Mouse (Mus musculus) layer of hippocampus, adult 9-10 months (tissue): Measurements from ENCODE around the gene Arrdc3.
"Not testable (repeated sequence)": the region's sequence is repeated elsewhere in the genome, so short reads cannot be mapped to it uniquely, and the experiment has no call there.

Experiments used
- DNase-seq: peaks from one replicate; pipeline ENCODE4 v3.0.0; 2022; ENCODE audit warnings: low spot score

The Arrdc3 gene

GRCm38 (mm10) chr13:80883190-80883589, at the start of gene Arrdc3:
Arrdc3 (plus strand) TSS chr13:80883384.
- peak; percentile 87 for DNase-seq

- DNase-seq = no peak
Observed at GRCm38 (mm10) chr13:80862215-80862614, 21.0 kb upstream of the Arrdc3 start.

- DNase-seq = no peak
Observed at GRCm38 (mm10) chr13:80864195-80864594, 19.0 kb upstream of the Arrdc3 start.

- DNase-seq = no peak
Observed at GRCm38 (mm10) chr13:80875126-80875525, 8.1 kb upstream of the Arrdc3 start.

- DNase-seq = no peak
Observed at GRCm38 (mm10) chr13:80880756-80881155, 2.4 kb upstream of the Arrdc3 start.

GRCm38 (mm10) chr13:80881722-80882500, 1.3 kb upstream of the Arrdc3 start:
- DNase-seq = peak; percentile 66

- peak; percentile 46 for DNase-seq
Observed at GRCm38 (mm10) chr13:80882716-80883135, 458 bp upstream of the Arrdc3 start.

- DNase-seq = peak; percentile 33
Observed at GRCm38 (mm10) chr13:80883649-80884376, 629 bp downstream of the Arrdc3 start.

GRCm38 (mm10) chr13:80884377-80884983, 1.3 kb downstream of the Arrdc3 start:
- DNase-seq = peak; percentile 71

GRCm38 (mm10) chr13:80885103-80885833, 2.1 kb downstream of the Arrdc3 start:
- peak; percentile 86 for DNase-seq

GRCm38 (mm10) chr13:80885834-80886663, 2.9 kb downstream of the Arrdc3 start:
- DNase-seq = peak; percentile 87

- DNase-seq = no peak
Observed at GRCm38 (mm10) chr13:80886664-80887210, 3.6 kb downstream of the Arrdc3 start.

GRCm38 (mm10) chr13:80887842-80888241, 4.7 kb downstream of the Arrdc3 start:
- no peak for DNase-seq

GRCm38 (mm10) chr13:80894928-80895327, 11.7 kb downstream of the Arrdc3 start:
- DNase-seq = not testable (repeated sequence)

GRCm38 (mm10) chr13:80897411-80897810, 14.2 kb downstream of the Arrdc3 start:
- DNase-seq = no peak

- DNase-seq = no peak
Observed at GRCm38 (mm10) chr13:80898095-80898494, 14.9 kb downstream of the Arrdc3 start.

- no peak for DNase-seq
Observed at GRCm38 (mm10) chr13:80899435-80900029, 16.3 kb downstream of the Arrdc3 start.

GRCm38 (mm10) chr13:80901432-80901831, 18.2 kb downstream of the Arrdc3 start:
- DNase-seq = no peak

GRCm38 (mm10) chr13:80902796-80903195, 19.6 kb downstream of the Arrdc3 start:
- no peak for DNase-seq

- DNase-seq = no peak
Observed at GRCm38 (mm10) chr13:80913361-80913760, 30.2 kb downstream of the Arrdc3 start.
